In the genomic region with DNA sequence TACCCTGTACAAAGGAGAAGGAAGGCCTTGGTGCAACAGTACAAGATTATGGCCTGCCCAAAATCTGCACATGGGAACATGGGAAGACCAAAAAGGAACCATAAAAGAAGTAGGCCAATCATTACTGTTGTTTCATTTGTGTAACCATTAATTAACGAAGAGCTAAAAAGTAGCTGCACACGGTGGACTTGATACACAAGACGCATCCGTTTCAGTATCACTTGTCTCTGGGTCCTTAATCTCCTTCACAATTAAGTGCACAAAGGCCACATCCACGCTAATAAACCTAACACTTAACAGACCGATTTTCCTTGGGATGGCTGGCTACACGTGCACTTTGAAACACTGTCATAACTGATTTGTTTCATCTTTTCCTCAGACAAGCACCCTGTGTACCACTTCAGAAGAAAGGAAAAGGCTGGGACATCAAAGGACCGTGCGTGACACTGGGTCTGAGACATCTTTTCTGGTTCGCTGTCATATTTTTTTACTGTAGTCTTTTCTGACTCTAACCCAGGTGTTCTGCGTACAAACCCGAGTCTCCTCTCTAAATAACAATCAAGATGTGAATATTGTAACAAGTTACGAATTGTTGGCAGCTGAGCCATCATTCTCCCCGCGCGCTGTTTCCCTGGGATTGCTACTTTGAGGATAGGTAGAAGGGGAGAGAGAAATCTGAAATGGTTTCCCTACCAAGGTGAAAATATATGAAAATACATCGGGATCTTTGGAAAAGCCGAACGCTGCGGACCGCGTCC, we compare ENCODE assay signal across 9 mouse cellular contexts. TPM values are rescaled to one million over a fixed set of nuclear protein-coding genes. Genes with fewer than 3 reads are reported as not detected.
DNase-seq lines count a peak whose midpoint lies in the region; ATAC-seq and TF ChIP-seq lines count a peak whose summit lies in the region.
"Had no signal": no experiment of that assay in that cellular context is flagged by ENCODE, and none has a peak within 500 bp of the region (broad histone marks: within the 10 kb centered on the region; RNA-seq: fewer than 3 reads in every experiment).

No protein-coding gene starts in this region.

- ATAC-seq in lung, embryonic 16.5 days (ENCODE audit: low read depth), result no peak
- no peak for ATAC-seq in hindbrain, embryonic 16.5 days
- ATAC-seq in midbrain, postnatal 0 days (ENCODE audit: low FRiP score), result no peak
- no peak for ATAC-seq in frontal cortex, adult (ENCODE audit: low TSS enrichment)

- no peaks in the 10 kb centered on the region for H3K36me3 ChIP-seq in lung, embryonic 16.5 days (ENCODE audit: control insufficient read depth, insufficient read depth, low read length)
- no peaks in the 10 kb centered on the region for H3K36me3 ChIP-seq in hindbrain, embryonic 16.5 days (ENCODE audit: control insufficient read depth, insufficient read depth, low read length)
- no peaks in the 10 kb centered on the region for H3K36me3 ChIP-seq in midbrain, postnatal 0 days (ENCODE audit: insufficient read depth, low read length)

- peak overlapping the region; percentile 67 for H3K4me2 ChIP-seq in lung, embryonic 16.5 days (ENCODE audit: low read depth, low read length)
- H3K4me2 ChIP-seq in hindbrain, embryonic 16.5 days (ENCODE audit: low read length), result peak overlapping the region; percentile 66
- H3K4me2 ChIP-seq in midbrain, postnatal 0 days (ENCODE audit: low read depth, low read length, poor library complexity, severe bottlenecking), result peak overlapping the region; percentile 70

- no peaks in the 10 kb centered on the region for H3K9me3 ChIP-seq in lung, embryonic 16.5 days (ENCODE audit: control insufficient read depth, low read length)
- H3K9me3 ChIP-seq in hindbrain, embryonic 16.5 days (ENCODE audit: control insufficient read depth, low read length), result no peaks in the 10 kb centered on the region
- H3K9me3 ChIP-seq in midbrain, postnatal 0 days (ENCODE audit: low read length), result no peaks in the 10 kb centered on the region

- peak overlapping the region; percentile 80 for H3K4me3 ChIP-seq in lung, embryonic 16.5 days (ENCODE audit: low read length)
- H3K4me3 ChIP-seq in hindbrain, embryonic 16.5 days (ENCODE audit: low read length), result peak overlapping the region; percentile 92
- peak overlapping the region; percentile 97 for H3K4me3 ChIP-seq in midbrain, postnatal 0 days (ENCODE audit: low read depth, low read length)

- TF ChIP-seq CTCF in midbrain, postnatal 0 days (IDR thresholded peaks at IDR 0.05), result no peak

- peaks cover 32% of the 10 kb centered on the region for H3K4me1 ChIP-seq in lung, embryonic 16.5 days (replicated peaks; ENCODE audit: control insufficient read depth, insufficient read depth, low read length)
- peaks cover 24% of the 10 kb centered on the region for H3K4me1 ChIP-seq in hindbrain, embryonic 16.5 days (ENCODE audit: control insufficient read depth, insufficient read depth, low read depth, low read length)
- H3K4me1 ChIP-seq in midbrain, postnatal 0 days (ENCODE audit: insufficient read depth, low read length), result peaks cover 12% of the 10 kb centered on the region; the same call in 1 of the 2 replicates

- 5% methylated on average over 22 of the region's 22 CpGs for WGBS in lung, embryonic 16.5 days
- WGBS in hindbrain, embryonic 16.5 days, result 4% methylated on average over 22 of the region's 22 CpGs
- 3% methylated on average over 22 of the region's 22 CpGs for WGBS in midbrain, postnatal 0 days

- peak overlapping the region; percentile 83 for H3K27ac ChIP-seq in lung, embryonic 16.5 days (ENCODE audit: low read length)
- H3K27ac ChIP-seq in hindbrain, embryonic 16.5 days (ENCODE audit: low read depth, low read length), result peak overlapping the region; percentile 93
- peak overlapping the region; percentile 87 for H3K27ac ChIP-seq in midbrain, postnatal 0 days (ENCODE audit: low read depth, low read length)

- H3K9ac ChIP-seq in lung, embryonic 16.5 days (ENCODE audit: low read length), result peak overlapping the region; percentile 91
- H3K9ac ChIP-seq in hindbrain, embryonic 16.5 days (ENCODE audit: low read depth, low read length), result peak overlapping the region; percentile 96
- peak overlapping the region; percentile 91 for H3K9ac ChIP-seq in midbrain, postnatal 0 days (replicated peaks; ENCODE audit: low read length, poor library complexity, severe bottlenecking)

- intact Hi-C loops in gastrocnemius, postnatal 14 days (cut with DNase I; ENCODE audit: low total_unique reads), result no loop called here

- H3K27me3 ChIP-seq in lung, embryonic 16.5 days (ENCODE audit: control insufficient read depth, insufficient read depth, low read depth, low read length), result no peaks in the 10 kb centered on the region
- no peaks in the 10 kb centered on the region for H3K27me3 ChIP-seq in hindbrain, embryonic 16.5 days (replicated peaks; ENCODE audit: control insufficient read depth, insufficient read depth, low read length)
- H3K27me3 ChIP-seq in midbrain, postnatal 0 days (ENCODE audit: insufficient read depth, low read length), result peaks cover 2% of the 10 kb centered on the region; the same call in 1 of the 2 replicates

- no peak for DNase-seq in lung, postnatal 4 days
- peak; percentile 16 for DNase-seq in brain, adult 2 months (ENCODE audit: low read depth, low spot score)
- peak; percentile 8 for DNase-seq in midbrain, postnatal 0 days (ENCODE audit: low spot score)
- no peak for DNase-seq in gastrocnemius, postnatal 14 days
- DNase-seq in left cerebral cortex, adult 11 months (ENCODE audit: low spot score), result no peak

RNA-seq across cellular contexts. Expression of gene Ccdc186, which starts 0.8 kb away (rescaled TPM):
- polyA plus RNA-seq in lung, embryonic 16.5 days (2015; fragmentation: Nextera tagmentation; extraction: Ambion mirVana), result 28.0 and 29.0 TPM in 2 replicates
- 19.1 and 20.2 TPM in 2 replicates for polyA plus RNA-seq in hindbrain, embryonic 16.5 days (2015; fragmentation: Nextera tagmentation; extraction: Ambion mirVana)
- 13.5 and 30.1 TPM in 2 replicates for total RNA-seq in midbrain, postnatal 0 days (2014; rRNA removed)
- 16.8 and 20.8 TPM in 2 replicates for polyA plus RNA-seq in midbrain, postnatal 0 days (2015; fragmentation: Nextera tagmentation; extraction: Ambion mirVana)
- total RNA-seq in gastrocnemius, postnatal 14 days (2021), result 10 to 100 TPM; 21.8 to 22.5 TPM

RNA-seq across cellular contexts. Expression of gene Tdrd1, which starts 4.8 kb away (rescaled TPM):
- 1.3 TPM in 2 replicates for polyA plus RNA-seq in lung, embryonic 16.5 days (2015; fragmentation: Nextera tagmentation; extraction: Ambion mirVana)
- 1.3 and 1.4 TPM in 2 replicates for polyA plus RNA-seq in hindbrain, embryonic 16.5 days (2015; fragmentation: Nextera tagmentation; extraction: Ambion mirVana)
- 0.85 and 0.99 TPM in 2 replicates for total RNA-seq in midbrain, postnatal 0 days (2014; rRNA removed)
- 0.52 and 0.88 TPM in 2 replicates for polyA plus RNA-seq in midbrain, postnatal 0 days (2015; fragmentation: Nextera tagmentation; extraction: Ambion mirVana)
- total RNA-seq in gastrocnemius, postnatal 14 days (2021), result not detected
- total RNA-seq: hematopoietic stem cell, adult 5-6 weeks had no signal

RNA-seq across cellular contexts. Expression of gene Vwa2, which starts 52.8 kb away (rescaled TPM):
- 7.8 and 8.9 TPM in 2 replicates for polyA plus RNA-seq in lung, embryonic 16.5 days (2015; fragmentation: Nextera tagmentation; extraction: Ambion mirVana)
- polyA plus RNA-seq in hindbrain, embryonic 16.5 days (2015; fragmentation: Nextera tagmentation; extraction: Ambion mirVana), result 0.66 and 0.75 TPM in 2 replicates
- 0.77 and 1.4 TPM in 2 replicates for total RNA-seq in midbrain, postnatal 0 days (2014; rRNA removed)
- polyA plus RNA-seq in midbrain, postnatal 0 days (2015; fragmentation: Nextera tagmentation; extraction: Ambion mirVana), result 0.37 and 0.68 TPM in 2 replicates
- total RNA-seq in gastrocnemius, postnatal 14 days (2021), result not detected
- total RNA-seq: hematopoietic stem cell, adult 5-6 weeks had no signal

Comparison
In these comparisons a context has a peak if more than half of its experiments do, and no peak if none do; other contexts are left out.
1. DNase-seq: peak in brain, adult 2 months (single experiment) and midbrain, postnatal 0 days (single experiment); none in lung, postnatal 4 days (0 of 2), gastrocnemius, postnatal 14 days (single experiment) and left cerebral cortex, adult 11 months (single experiment).
2. Peak in every context shown above with its lines, with median percentiles within 50 percentile points of each other: H3K27ac ChIP-seq, H3K4me2 ChIP-seq, H3K4me3 ChIP-seq and H3K9ac ChIP-seq.